ENCODE assay signal across 16 mouse cellular contexts in genomic region chr5:74291575-74291974, GRCm38 (mm10).
DNase-seq lines count a peak whose midpoint lies in the region; ATAC-seq and TF ChIP-seq lines count a peak whose summit lies in the region.
"Had no signal": no experiment of that assay in that cellular context is flagged by ENCODE, and none has a peak within 500 bp of the region (broad histone marks: within the 10 kb centered on the region; RNA-seq: fewer than 3 reads in every experiment).

No protein-coding gene starts in this region.

- H3K9ac ChIP-seq in forebrain, embryonic 13.5 days: no peak overlapping the region
- no peak overlapping the region for H3K9ac ChIP-seq in neural tube, embryonic 13.5 days
- no peak overlapping the region for H3K9ac ChIP-seq in midbrain, embryonic 13.5 days (replicated peaks)
- H3K9ac ChIP-seq: hindbrain, embryonic 12.5 days had no signal

- H3K36me3 ChIP-seq in forebrain, embryonic 13.5 days (ENCODE audit: poor library complexity, severe bottlenecking): no peaks in the 10 kb centered on the region
- H3K36me3 ChIP-seq in forebrain, embryonic 10.5 days (replicated peaks): no peaks in the 10 kb centered on the region
- H3K36me3 ChIP-seq in limb, embryonic 10.5 days: no peaks in the 10 kb centered on the region
- H3K36me3 ChIP-seq in neural tube, embryonic 13.5 days: no peaks in the 10 kb centered on the region
- H3K36me3 ChIP-seq in midbrain, embryonic 13.5 days: no peaks in the 10 kb centered on the region
- H3K36me3 ChIP-seq: hindbrain, embryonic 12.5 days had no signal

- no peak overlapping the region for H3K4me2 ChIP-seq in forebrain, embryonic 13.5 days
- no peak overlapping the region for H3K4me2 ChIP-seq in neural tube, embryonic 13.5 days
- H3K4me2 ChIP-seq in midbrain, embryonic 13.5 days (replicated peaks): no peak overlapping the region
- H3K4me2 ChIP-seq: hindbrain, embryonic 12.5 days had no signal

- TF ChIP-seq POLR2A in lung, adult 2 months (IDR thresholded peaks at IDR 0.05; ENCODE audit: borderline replicate concordance, extremely low read depth, low read depth, low read length): no peak

- H3K9me3 ChIP-seq in forebrain, embryonic 13.5 days (replicated peaks): no peaks in the 10 kb centered on the region
- H3K9me3 ChIP-seq in forebrain, embryonic 10.5 days: no peaks in the 10 kb centered on the region
- no peaks in the 10 kb centered on the region for H3K9me3 ChIP-seq in limb, embryonic 10.5 days (replicated peaks)
- H3K9me3 ChIP-seq in neural tube, embryonic 13.5 days: no peaks in the 10 kb centered on the region
- no peaks in the 10 kb centered on the region for H3K9me3 ChIP-seq in midbrain, embryonic 13.5 days
- H3K9me3 ChIP-seq: hindbrain, embryonic 12.5 days had no signal

- DNase-seq in forebrain, embryonic 10.5 days (ENCODE audit: extremely low spot score, low spot score): no peak
- peak; percentile 45 to 48 for DNase-seq in lung, adult 18-20 months
- no peak for DNase-seq in lung, adult 2 months
- no peak for DNase-seq in limb, embryonic 10.5 days (ENCODE audit: low spot score)
- DNase-seq in thymus, postnatal 10 days (ENCODE audit: low spot score in 2 of 2): no peak
- DNase-seq: adrenal gland, adult 2 months; cerebellum, postnatal 14 days; gastrocnemius, postnatal 14 days; kidney, adult 11 months; kidney, postnatal 36 days; layer of hippocampus, postnatal 36 days; midbrain, embryonic 14.5 days had no signal

- 81% methylated on average over 9 of the region's 9 CpGs for WGBS in forebrain, embryonic 13.5 days
- 89% methylated on average over 9 of the region's 9 CpGs for WGBS in forebrain, embryonic 10.5 days
- 55% methylated on average over 9 of the region's 9 CpGs for WGBS in lung, adult 2 months
- WGBS in limb, embryonic 10.5 days: 87% methylated on average over 9 of the region's 9 CpGs
- 69% methylated on average over 9 of the region's 9 CpGs for WGBS in neural tube, embryonic 13.5 days
- 85% methylated on average over 9 of the region's 9 CpGs for WGBS in midbrain, embryonic 13.5 days

- peaks cover 11% of the 10 kb centered on the region; the same call in 1 of the 2 replicates for H3K4me1 ChIP-seq in forebrain, embryonic 13.5 days
- peaks cover 31% of the 10 kb centered on the region for H3K4me1 ChIP-seq in forebrain, embryonic 10.5 days
- no peaks in the 10 kb centered on the region for H3K4me1 ChIP-seq in lung, adult 2 months (ENCODE audit: control insufficient read depth, insufficient read depth, low read length)
- peaks cover 24% of the 10 kb centered on the region for H3K4me1 ChIP-seq in limb, embryonic 10.5 days
- peaks cover 14% of the 10 kb centered on the region for H3K4me1 ChIP-seq in neural tube, embryonic 13.5 days (replicated peaks)
- H3K4me1 ChIP-seq in midbrain, embryonic 13.5 days (replicated peaks): no peaks in the 10 kb centered on the region
- H3K4me1 ChIP-seq: hindbrain, embryonic 12.5 days had no signal

- H3K4me3 ChIP-seq in forebrain, embryonic 13.5 days: no peak overlapping the region
- H3K4me3 ChIP-seq in forebrain, embryonic 10.5 days: no peak overlapping the region
- no peak overlapping the region for H3K4me3 ChIP-seq in lung, adult 2 months (replicated peaks; ENCODE audit: extremely low read depth, low read depth, low read length)
- no peak overlapping the region for H3K4me3 ChIP-seq in limb, embryonic 10.5 days
- no peak overlapping the region for H3K4me3 ChIP-seq in neural tube, embryonic 13.5 days
- no peak overlapping the region for H3K4me3 ChIP-seq in midbrain, embryonic 13.5 days (replicated peaks)
- H3K4me3 ChIP-seq: hindbrain, embryonic 12.5 days had no signal

- no peak overlapping the region for H3K27ac ChIP-seq in forebrain, embryonic 13.5 days
- H3K27ac ChIP-seq in forebrain, embryonic 10.5 days: no peak overlapping the region
- peak overlapping the region; percentile 42; the same call in 1 of the 2 replicates for H3K27ac ChIP-seq in limb, embryonic 10.5 days
- no peak overlapping the region for H3K27ac ChIP-seq in neural tube, embryonic 13.5 days (replicated peaks)
- no peak overlapping the region for H3K27ac ChIP-seq in midbrain, embryonic 13.5 days
- H3K27ac ChIP-seq: hindbrain, embryonic 12.5 days had no signal

- peak; percentile 51 for ATAC-seq in forebrain, embryonic 13.5 days
- ATAC-seq in neural tube, embryonic 13.5 days (ENCODE audit: low read depth): 0 out of 2 replicates have a peak, but pooled peaks have one; percentile 40
- no peak for ATAC-seq in midbrain, embryonic 13.5 days

- TF ChIP-seq CTCF in lung, adult 2 months (IDR thresholded peaks at IDR 0.05; ENCODE audit: insufficient read depth, low read length): no peak

- no peaks in the 10 kb centered on the region for H3K27me3 ChIP-seq in forebrain, embryonic 13.5 days
- no peaks in the 10 kb centered on the region for H3K27me3 ChIP-seq in forebrain, embryonic 10.5 days (ENCODE audit: poor library complexity, severe bottlenecking)
- H3K27me3 ChIP-seq in limb, embryonic 10.5 days (ENCODE audit: low read depth, poor library complexity, severe bottlenecking): no peaks in the 10 kb centered on the region
- H3K27me3 ChIP-seq in neural tube, embryonic 13.5 days: no peaks in the 10 kb centered on the region
- H3K27me3 ChIP-seq in midbrain, embryonic 13.5 days: no peaks in the 10 kb centered on the region
- H3K27me3 ChIP-seq: hindbrain, embryonic 12.5 days had no signal

Comparison
In these comparisons a context has a peak if more than half of its experiments do, and no peak if none do; other contexts are left out.
1. DNase-seq: peak in lung, adult 18-20 months (2 of 2); none in forebrain, embryonic 10.5 days (single experiment), lung, adult 2 months (single experiment), limb, embryonic 10.5 days (single experiment) and thymus, postnatal 10 days (0 of 2).